Mouse (Mus musculus) cerebellum, postnatal 14 days (tissue): ENCODE measurements around the gene Zfp280d.
"Not testable (repeated sequence)": the region's sequence is repeated elsewhere in the genome, so short reads cannot be mapped to it uniquely, and the experiment has no call there.

Experiments
- DNase-seq, 2 experiments: peaks; one replicate each; pipeline ENCODE4 v3.0.0; 2021; ENCODE audit warnings: mixed read lengths in 2 of 2

The Zfp280d gene

GRCm38 (mm10) chr9:72374996-72375395 lies 100.3 kb downstream of the Zfp280d start:
- DNase-seq = no peak

- no peak for DNase-seq
Measured at GRCm38 (mm10) chr9:72375639-72376038, 101.0 kb downstream of the Zfp280d start.

- DNase-seq = no peak
Measured at GRCm38 (mm10) chr9:72385786-72386185, 111.1 kb downstream of the Zfp280d start.

GRCm38 (mm10) chr9:72388934-72389333 lies 114.3 kb downstream of the Zfp280d start:
- no peak for DNase-seq

- no peak for DNase-seq
Measured at GRCm38 (mm10) chr9:72389431-72390002, 114.9 kb downstream of the Zfp280d start.

GRCm38 (mm10) chr9:72390321-72391077 lies 115.8 kb downstream of the Zfp280d start:
- no peak for DNase-seq

- peak; percentile 42 to 50 for DNase-seq
Measured at GRCm38 (mm10) chr9:72392686-72393085, 118.0 kb downstream of the Zfp280d start.

GRCm38 (mm10) chr9:72393238-72393637 lies 118.6 kb downstream of the Zfp280d start:
- DNase-seq = peak; percentile 87 to 90

GRCm38 (mm10) chr9:72393869-72394341 lies 119.2 kb downstream of the Zfp280d start:
- DNase-seq = peak; percentile 43 to 50

- DNase-seq = no peak
Measured at GRCm38 (mm10) chr9:72400121-72400520, 125.5 kb downstream of the Zfp280d start.

- not testable (repeated sequence) for DNase-seq
Measured at GRCm38 (mm10) chr9:72401769-72402168, 127.1 kb downstream of the Zfp280d start.

GRCm38 (mm10) chr9:72403421-72403820 lies 128.8 kb downstream of the Zfp280d start:
- no peak for DNase-seq

- DNase-seq = no peak
Measured at GRCm38 (mm10) chr9:72404446-72404845, 129.8 kb downstream of the Zfp280d start.

- no peak for DNase-seq
Measured at GRCm38 (mm10) chr9:72404934-72405333, 130.3 kb downstream of the Zfp280d start.

GRCm38 (mm10) chr9:72405882-72406638 lies 131.4 kb downstream of the Zfp280d start:
- DNase-seq = no peak

GRCm38 (mm10) chr9:72408131-72408586 lies 133.5 kb downstream of the Zfp280d start:
- peak; percentile 90 to 94 for DNase-seq

GRCm38 (mm10) chr9:72409381-72410225 lies 134.9 kb downstream of the Zfp280d start:
- DNase-seq = no peak

GRCm38 (mm10) chr9:72411746-72412145 lies 137.1 kb downstream of the Zfp280d start:
- DNase-seq = no peak
